Mouse (Mus musculus) kidney, adult 2 months (tissue): ENCODE data around the gene Lysmd1. TPM values are rescaled to one million over a fixed set of nuclear protein-coding genes. Genes with fewer than 3 reads are reported as not detected.
A peak's percentile ranks its signal among the peaks of the same experiment; 100 is the strongest.

Source experiments
- DNase-seq: peaks from one replicate; pipeline ENCODE4 v3.0.0; 2021
- H3K27ac ChIP-seq: fragments of 200-500 bp; 2 replicates; pipeline ENCODE4 v1.5.1; 2012; ENCODE audit warnings: low read depth, low read length, control low read depth, inconsistent platforms; ENCODE audit not compliant: insufficient read depth
- H3K27me3 ChIP-seq: fragments of 200-500 bp; replicated peaks from 2 replicates; pipeline ENCODE4 v1.6.1; 2012; ENCODE audit warnings: mild to moderate bottlenecking, moderate library complexity, low read length, inconsistent platforms; ENCODE audit not compliant: control insufficient read depth, insufficient read depth
- H3K36me3 ChIP-seq: fragments of 200-500 bp; 2 replicates; pipeline ENCODE4 v1.6.1; 2012; ENCODE audit warnings: mild to moderate bottlenecking, moderate library complexity, low read length, inconsistent platforms; ENCODE audit not compliant: control insufficient read depth, insufficient read depth
- H3K4me1 ChIP-seq: fragments of 200-500 bp; 2 replicates; pipeline ENCODE4 v1.6.1; 2011; ENCODE audit warnings: low read length; ENCODE audit not compliant: control insufficient read depth, insufficient read depth
- H3K4me3 ChIP-seq: fragments of 200-500 bp; 2 replicates; pipeline ENCODE4 v1.5.1; 2011; ENCODE audit warnings: mild to moderate bottlenecking, low read depth, low read length, control low read depth; ENCODE audit not compliant: insufficient read depth
- CTCF ChIP-seq: fragments of 200-500 bp; conservative IDR thresholded peaks from 2 replicates; pipeline ENCODE4 v1.5.1; 2011; ENCODE audit warnings: low read depth, mild to moderate bottlenecking, control low read depth, low read length, moderate library complexity, mixed read lengths; ENCODE audit not compliant: insufficient read depth, insufficient read length
- POLR2A ChIP-seq: fragments of 200-500 bp; IDR thresholded peaks from one replicate; pipeline ENCODE4 v1.6.1; 2011; ENCODE audit warnings: low read depth, low read length, control low read depth
- WGBS: fragments of 180-500 bp; shearing (Covaris S2); methylation state at CpG from one replicate; pipeline ENCODE4 v1.1.7; 2018; 5-methylcytosine and 5-hydroxymethylcytosine counted together
- polyA plus RNA-seq: library from polyadenylated mRNA; depleted of rRNA; stranded (reverse); fragments of >200 nt; gene quantifications from 2 replicates; pipeline ENCODE4 v1.2.3, GENCODE M21; 2012

Gene Lysmd1
- polyA plus RNA-seq, 1 experiment = 11.3 TPM

- no peak overlapping the region for H3K4me3 ChIP-seq
- peaks cover 4% of the 10 kb centered on the region for H3K4me1 ChIP-seq
- DNase-seq = peak; percentile 93
- H3K36me3 ChIP-seq = no peaks in the 10 kb centered on the region; the same call in 1 of the 2 replicates
- 51% methylated on average over 25 of the region's 25 CpGs for WGBS
- H3K27ac ChIP-seq = peak overlapping the region; percentile 54
- no peaks in the 10 kb centered on the region for H3K27me3 ChIP-seq
- TF ChIP-seq CTCF (peak; percentile 20; the same call in 1 of the 2 replicates), POLR2A (no peak)
Measured at GRCm38 (mm10) chr3:95139586-95140288, 5.8 kb downstream of the Lysmd1 start.

- DNase-seq = no peak
Measured at GRCm38 (mm10) chr3:95140289-95140595, 6.4 kb downstream of the Lysmd1 start.

GRCm38 (mm10) chr3:95140795-95141194 lies 6.9 kb downstream of the Lysmd1 start:
- Histone ChIP-seq H3K27me3 (no peaks in the 10 kb centered on the region), H3K36me3 (no peaks in the 10 kb centered on the region; the same call in 1 of the 2 replicates), H3K4me1 (peaks cover 4% of the 10 kb centered on the region; the same call in 1 of the 2 replicates), H3K27ac (no peak overlapping the region), H3K4me3 (no peak overlapping the region)
- no peak for DNase-seq
- TF ChIP-seq POLR2A = no peak
- no peak for TF ChIP-seq CTCF
- 96% methylated on average over 6 of the region's 6 CpGs for WGBS

More at GRCm38 (mm10) chr3:95140289-95140595, 6.4 kb downstream of the Lysmd1 start:
- no peak overlapping the region for H3K4me3 ChIP-seq
- peaks cover 4% of the 10 kb centered on the region for H3K4me1 ChIP-seq
- peak overlapping the region; percentile 50; the same call in 1 of the 2 replicates for H3K27ac ChIP-seq
- no peaks in the 10 kb centered on the region; the same call in 1 of the 2 replicates for H3K36me3 ChIP-seq
- 83% methylated on average over 18 of the region's 18 CpGs for WGBS
- H3K27me3 ChIP-seq = no peaks in the 10 kb centered on the region
- TF ChIP-seq CTCF = no peak
- no peak for TF ChIP-seq POLR2A

- Histone ChIP-seq H3K27ac (no peak overlapping the region), H3K36me3 (no peaks in the 10 kb centered on the region; the same call in 1 of the 2 replicates), H3K4me1 (peaks cover 4% of the 10 kb centered on the region; the same call in 1 of the 2 replicates), H3K27me3 (no peaks in the 10 kb centered on the region), H3K4me3 (no peak overlapping the region)
- TF ChIP-seq CTCF = no peak
- TF ChIP-seq POLR2A = no peak
- DNase-seq = peak; percentile 23
- WGBS = 85% methylated on average over 9 of the region's 9 CpGs
Measured at GRCm38 (mm10) chr3:95141474-95141873, 7.6 kb downstream of the Lysmd1 start.

GRCm38 (mm10) chr3:95141952-95142616 lies 8.2 kb downstream of the Lysmd1 start, which contains the start of gene Tnfaip8l2:
Gene Tnfaip8l2 (minus strand): TSS chr3:95142360.
- 79% methylated on average over 10 of the region's 10 CpGs for whole genome bisulfite sequencing
- Histone ChIP-seq H3K27ac (no peak within 1 kb of the TSS), H3K4me3 (no peak within 1 kb of the TSS), H3K36me3 (no peaks in the 10 kb centered on the region; the same call in 1 of the 2 replicates), H3K27me3 (no peaks in the 10 kb centered on the region), H3K4me1 (peaks cover 4% of the 10 kb centered on the region; the same call in 1 of the 2 replicates)
- no peak for TF ChIP-seq CTCF
- TF ChIP-seq POLR2A = no peak
- peak; percentile 41 for DNase-seq

GRCm38 (mm10) chr3:95142617-95143011 lies 8.7 kb downstream of the Lysmd1 start:
- 7% methylated on average over 5 of the region's 5 CpGs for WGBS
- Histone ChIP-seq H3K27me3 (no peaks in the 10 kb centered on the region), H3K4me1 (peaks cover 4% of the 10 kb centered on the region; the same call in 1 of the 2 replicates), H3K27ac (no peak overlapping the region), H3K4me3 (no peak overlapping the region), H3K36me3 (no peaks in the 10 kb centered on the region; the same call in 1 of the 2 replicates)
- DNase-seq = peak; percentile 94
- TF ChIP-seq CTCF (peak; percentile 99; the same call in 1 of the 2 replicates), POLR2A (no peak)

GRCm38 (mm10) chr3:95147924-95148323 lies 14.0 kb downstream of the Lysmd1 start:
- Histone ChIP-seq H3K4me1 (no peaks in the 10 kb centered on the region), H3K4me3 (no peak overlapping the region)
- WGBS = 54% methylated on average over 3 of the region's 3 CpGs

More at GRCm38 (mm10) chr3:95147924-95148323, 14.0 kb downstream of the Lysmd1 start:
- peak overlapping the region; percentile 65; the same call in 1 of the 2 replicates for H3K27ac ChIP-seq
- H3K36me3 ChIP-seq = no peaks in the 10 kb centered on the region
- peak; percentile 68 for DNase-seq
- H3K27me3 ChIP-seq = no peaks in the 10 kb centered on the region
- TF ChIP-seq CTCF (no peak), POLR2A (no peak)
